13 mouse cellular contexts compared by ENCODE assay signal in the genomic region with DNA sequence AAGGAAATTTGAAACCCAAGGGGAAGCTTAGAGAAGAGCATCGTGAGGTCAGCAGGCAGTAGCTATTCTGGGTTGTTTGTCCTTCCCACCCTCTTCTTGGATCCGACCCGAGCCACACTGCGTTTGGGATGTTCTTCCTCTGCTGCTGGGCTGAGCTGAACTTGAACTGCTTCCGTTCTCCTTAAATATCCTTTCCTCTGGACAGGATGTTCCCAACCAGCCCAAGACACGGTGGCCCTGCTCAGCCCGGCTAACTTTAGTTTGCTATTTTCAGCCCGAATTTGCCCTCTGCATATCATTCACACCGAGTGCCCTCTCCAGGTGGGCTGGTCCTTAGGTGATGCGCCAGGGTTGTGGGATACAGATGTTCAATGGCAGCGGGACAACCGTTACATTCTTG. TPM values are rescaled to one million over a fixed set of nuclear protein-coding genes. Genes with fewer than 3 reads are reported as not detected.
A peak's percentile ranks its signal among the peaks of the same experiment; 100 is the strongest.
DNase-seq lines count a peak whose midpoint lies in the region; ATAC-seq lines count a peak whose summit lies in the region.
"Had no signal": no experiment of that assay in that cellular context is flagged by ENCODE, and none has a peak within 500 bp of the region (broad histone marks: within the 10 kb centered on the region; RNA-seq: fewer than 3 reads in every experiment).

No protein-coding gene starts in this region.

- no peak overlapping the region for H3K9ac ChIP-seq in kidney, embryonic 16.5 days (replicated peaks; ENCODE audit: low read length)
- H3K9ac ChIP-seq in kidney, embryonic 15.5 days: no peak overlapping the region
- H3K9ac ChIP-seq in forebrain, embryonic 11.5 days (ENCODE audit: low read length): no peak overlapping the region
- H3K9ac ChIP-seq in intestine, embryonic 15.5 days: no peak overlapping the region
- H3K9ac ChIP-seq: hindbrain, embryonic 14.5 days; liver, embryonic 13.5 days had no signal

- no peaks in the 10 kb centered on the region for H3K27me3 ChIP-seq in kidney, embryonic 16.5 days (ENCODE audit: insufficient read depth, low read length)
- no peaks in the 10 kb centered on the region for H3K27me3 ChIP-seq in kidney, embryonic 15.5 days
- no peaks in the 10 kb centered on the region for H3K27me3 ChIP-seq in forebrain, embryonic 11.5 days (ENCODE audit: control insufficient read depth, insufficient read depth, low read length)
- no peaks in the 10 kb centered on the region for H3K27me3 ChIP-seq in intestine, embryonic 15.5 days (replicated peaks)
- H3K27me3 ChIP-seq: liver, embryonic 13.5 days had no signal

- DNase-seq in kidney, adult 18-20 months: peak; percentile 58
- peak; percentile 85 for DNase-seq in gastrocnemius, postnatal 25 days
- peak; percentile 81 for DNase-seq in lung, postnatal 36 days
- no peak for DNase-seq in forebrain, embryonic 11.5 days (ENCODE audit: low spot score)
- no peak for DNase-seq in left cerebral cortex, adult 8-10 months (ENCODE audit: low spot score in 2 of 2)
- DNase-seq: layer of hippocampus, postnatal 36 days; liver, embryonic 13.5 days had no signal

- WGBS in kidney, embryonic 16.5 days: 52% methylated on average over 12 of the region's 12 CpGs
- WGBS in kidney, embryonic 15.5 days: 48% methylated on average over 12 of the region's 12 CpGs
- 76% methylated on average over 12 of the region's 12 CpGs for WGBS in forebrain, embryonic 11.5 days
- 48% methylated on average over 12 of the region's 12 CpGs for WGBS in intestine, embryonic 15.5 days

- no peak overlapping the region for H3K4me2 ChIP-seq in kidney, embryonic 16.5 days (replicated peaks; ENCODE audit: low read depth, low read length)
- H3K4me2 ChIP-seq in kidney, embryonic 15.5 days: no peak overlapping the region
- H3K4me2 ChIP-seq in forebrain, embryonic 11.5 days (ENCODE audit: low read depth, low read length, severe bottlenecking): no peak overlapping the region
- H3K4me2 ChIP-seq in intestine, embryonic 15.5 days (replicated peaks): no peak overlapping the region
- H3K4me2 ChIP-seq: hindbrain, embryonic 14.5 days; liver, embryonic 13.5 days had no signal

- no peak for ATAC-seq in kidney, embryonic 16.5 days (ENCODE audit: low FRiP score, low TSS enrichment)
- no peak for ATAC-seq in kidney, embryonic 15.5 days (replicated peaks; ENCODE audit: low FRiP score)
- ATAC-seq in forebrain, embryonic 11.5 days (replicated peaks; ENCODE audit: low FRiP score): no peak
- no peak for ATAC-seq in intestine, embryonic 15.5 days
- ATAC-seq: CD4-positive, CD25-positive, alpha-beta regulatory T cell, adult 4 months; midbrain, embryonic 16.5 days had no signal

- no peaks in the 10 kb centered on the region for H3K36me3 ChIP-seq in kidney, embryonic 16.5 days (ENCODE audit: insufficient read depth, low read length)
- no peaks in the 10 kb centered on the region for H3K36me3 ChIP-seq in kidney, embryonic 15.5 days
- no peaks in the 10 kb centered on the region for H3K36me3 ChIP-seq in forebrain, embryonic 11.5 days (ENCODE audit: control insufficient read depth, insufficient read depth, low read length)
- H3K36me3 ChIP-seq in intestine, embryonic 15.5 days: no peaks in the 10 kb centered on the region
- H3K36me3 ChIP-seq: liver, embryonic 13.5 days had no signal

- no peak overlapping the region for H3K27ac ChIP-seq in kidney, embryonic 16.5 days (ENCODE audit: low read length)
- 0 out of 2 replicates have a peak overlapping the region, but pooled peaks have one; percentile 4 for H3K27ac ChIP-seq in kidney, embryonic 15.5 days
- H3K27ac ChIP-seq in forebrain, embryonic 11.5 days (ENCODE audit: low read depth, low read length): no peak overlapping the region
- no peak overlapping the region for H3K27ac ChIP-seq in intestine, embryonic 15.5 days
- H3K27ac ChIP-seq: hindbrain, embryonic 14.5 days; liver, embryonic 13.5 days had no signal

- no peaks in the 10 kb centered on the region for H3K4me1 ChIP-seq in kidney, embryonic 16.5 days (ENCODE audit: insufficient read depth, low read length)
- peaks cover 4% of the 10 kb centered on the region; the same call in 1 of the 2 replicates for H3K4me1 ChIP-seq in kidney, embryonic 15.5 days
- H3K4me1 ChIP-seq in forebrain, embryonic 11.5 days (replicated peaks; ENCODE audit: control insufficient read depth, insufficient read depth, low read length): no peaks in the 10 kb centered on the region
- H3K4me1 ChIP-seq in intestine, embryonic 15.5 days (replicated peaks): no peaks in the 10 kb centered on the region

- no peak overlapping the region for H3K4me3 ChIP-seq in kidney, embryonic 16.5 days (ENCODE audit: low read length)
- H3K4me3 ChIP-seq in kidney, embryonic 15.5 days (replicated peaks): no peak overlapping the region
- H3K4me3 ChIP-seq in forebrain, embryonic 11.5 days (ENCODE audit: low read depth, low read length): no peak overlapping the region
- no peak overlapping the region for H3K4me3 ChIP-seq in intestine, embryonic 15.5 days (replicated peaks)
- H3K4me3 ChIP-seq: liver, embryonic 13.5 days had no signal

- H3K9me3 ChIP-seq in kidney, embryonic 16.5 days (ENCODE audit: low read length): no peaks in the 10 kb centered on the region
- H3K9me3 ChIP-seq in kidney, embryonic 15.5 days (replicated peaks): no peaks in the 10 kb centered on the region
- no peaks in the 10 kb centered on the region for H3K9me3 ChIP-seq in forebrain, embryonic 11.5 days (ENCODE audit: control insufficient read depth, low read length)
- no peaks in the 10 kb centered on the region for H3K9me3 ChIP-seq in intestine, embryonic 15.5 days
- H3K9me3 ChIP-seq: liver, embryonic 13.5 days had no signal

RNA-seq across cellular contexts. Expression of a gene that starts 37.3 kb away (rescaled TPM):
- polyA plus RNA-seq in kidney, embryonic 16.5 days (2015; fragmentation: Nextera tagmentation; extraction: Ambion mirVana): 58.2 and 69.4 TPM in 2 replicates
- total RNA-seq in gastrocnemius, postnatal 25 days (2021): 10 to 100 TPM; 17.1 to 18.4 TPM
- 67.1 and 68.3 TPM in 2 replicates for polyA plus RNA-seq in kidney, embryonic 15.5 days (2015; fragmentation: Nextera tagmentation; extraction: Ambion mirVana)
- 54.3 and 61.5 TPM in 2 replicates for polyA plus RNA-seq in forebrain, embryonic 11.5 days (2014; fragmentation: Nextera tagmentation; extraction: Ambion mirVana)
- 64.7 and 66.2 TPM in 2 replicates for polyA plus RNA-seq in intestine, embryonic 15.5 days (2015; fragmentation: Nextera tagmentation; extraction: Ambion mirVana)
- total RNA-seq in left cerebral cortex, adult 8-10 months (2022): 100 to 1,000 TPM; 105 to 132 (median 130) TPM

RNA-seq across cellular contexts. Expression of a gene that starts 56.3 kb away (rescaled TPM):
- 19.1 and 22.8 TPM in 2 replicates for polyA plus RNA-seq in kidney, embryonic 16.5 days (2015; fragmentation: Nextera tagmentation; extraction: Ambion mirVana)
- 10 to 100 TPM; 11.3 to 13.5 TPM for total RNA-seq in gastrocnemius, postnatal 25 days (2021)
- polyA plus RNA-seq in kidney, embryonic 15.5 days (2015; fragmentation: Nextera tagmentation; extraction: Ambion mirVana): 17.4 and 19.2 TPM in 2 replicates
- polyA plus RNA-seq in forebrain, embryonic 11.5 days (2014; fragmentation: Nextera tagmentation; extraction: Ambion mirVana): 17.4 and 18.1 TPM in 2 replicates
- polyA plus RNA-seq in intestine, embryonic 15.5 days (2015; fragmentation: Nextera tagmentation; extraction: Ambion mirVana): 10.8 TPM in 2 replicates
- total RNA-seq in left cerebral cortex, adult 8-10 months (2022): 10 to 100 TPM; 33.3 to 35.9 (median 34.5) TPM

Comparison
In these comparisons a context has a peak if more than half of its experiments do, and no peak if none do; other contexts are left out.
1. DNase-seq: peak in kidney, adult 18-20 months (single experiment), gastrocnemius, postnatal 25 days (single experiment) and lung, postnatal 36 days (single experiment); none in forebrain, embryonic 11.5 days (single experiment) and left cerebral cortex, adult 8-10 months (0 of 2).